Mouse (Mus musculus): ENCODE data around the gene Hoxb1.

DNA sequence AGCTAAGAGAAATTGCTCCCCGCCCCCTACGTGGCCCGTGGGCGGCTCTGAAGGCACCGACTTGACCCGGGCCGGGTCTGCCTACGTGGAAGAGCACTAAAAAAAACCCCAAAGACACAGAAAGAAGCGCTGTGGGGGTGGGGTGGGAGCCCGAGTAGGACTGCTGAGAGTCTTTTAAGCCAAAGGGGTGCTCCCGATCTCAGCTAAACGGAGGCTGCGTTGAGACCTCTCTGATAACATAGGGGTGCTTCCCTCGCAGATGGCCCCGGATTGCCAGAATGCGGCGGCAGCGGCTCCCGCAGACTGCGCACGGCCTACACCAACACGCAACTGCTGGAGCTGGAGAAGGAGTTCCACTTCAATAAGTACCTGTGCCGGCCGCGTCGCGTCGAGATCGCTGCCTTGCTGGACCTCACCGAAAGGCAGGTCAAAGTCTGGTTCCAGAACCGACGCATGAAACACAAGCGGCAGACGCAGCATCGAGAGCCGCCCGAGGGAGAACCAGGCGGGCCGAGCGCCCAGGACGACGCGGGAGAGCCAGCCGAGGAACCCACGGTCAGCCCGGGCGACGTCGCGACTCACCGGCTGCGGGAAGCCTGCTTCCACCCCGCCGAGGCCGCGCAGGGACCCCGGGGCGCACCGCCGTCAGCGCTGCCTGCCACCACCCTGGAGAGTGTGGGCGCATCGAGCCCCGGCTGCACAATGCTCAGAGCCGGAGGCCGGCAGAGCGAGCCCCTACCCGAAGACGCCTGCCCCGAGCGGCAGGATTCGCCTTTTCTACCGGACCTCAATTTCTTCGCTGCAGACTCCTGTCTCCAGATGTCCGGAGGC is 12.6 kb upstream of the Hoxb1 start:
- no peak for TF ChIP-seq CTCF (IDR thresholded peaks at IDR 0.05; ENCODE audit: low read depth)
- no peak for TF ChIP-seq EP300 (optimal IDR thresholded peaks at IDR 0.05)
